Mouse (Mus musculus) midbrain, embryonic 11.5 days (tissue): ENCODE measurements around the gene Ank3. TPM values are rescaled to one million over a fixed set of nuclear protein-coding genes. Genes with fewer than 3 reads are reported as not detected.

Experiments
- ATAC-seq: fragments of 200-750 bp; cut with Nextera tagmentation; 2 replicates; pipeline ENCODE4 v1.8.0; 2017; ENCODE audit warnings: moderate TSS enrichment, moderate library complexity; ENCODE audit not compliant: low FRiP score
- DNase-seq: peaks from one replicate; pipeline ENCODE4 v3.0.0; 2015; ENCODE audit warnings: low spot score; ENCODE audit errors: missing footprints
- H3K27ac ChIP-seq: fragments of 300-500 bp; sonication (generic); 2 replicates; pipeline ENCODE4 v1.5.1; 2014; ENCODE audit warnings: low read depth, low read length
- H3K27me3 ChIP-seq: fragments of 300-500 bp; sonication (generic); 2 replicates; pipeline ENCODE4 v1.6.1; 2014; ENCODE audit warnings: mild to moderate bottlenecking, low read length, moderate library complexity, mixed read lengths; ENCODE audit not compliant: control insufficient read depth, insufficient read depth
- H3K36me3 ChIP-seq: fragments of 300-500 bp; sonication (generic); 2 replicates; pipeline ENCODE4 v1.6.1; 2014; ENCODE audit warnings: mild to moderate bottlenecking, low read length, moderate library complexity, mixed read lengths; ENCODE audit not compliant: control insufficient read depth, insufficient read depth
- H3K4me1 ChIP-seq: fragments of 300-500 bp; sonication (generic); 2 replicates; pipeline ENCODE4 v1.6.1; 2014; ENCODE audit warnings: low read length; ENCODE audit not compliant: control insufficient read depth, insufficient read depth
- H3K4me2 ChIP-seq: fragments of 300-500 bp; sonication (generic); 2 replicates; pipeline ENCODE4 v1.6.1; 2014; ENCODE audit warnings: mild to moderate bottlenecking, moderate library complexity
- H3K4me3 ChIP-seq: fragments of 300-500 bp; sonication (generic); 2 replicates; pipeline ENCODE4 v1.5.1; 2014; ENCODE audit warnings: low read depth, low read length
- H3K9ac ChIP-seq: fragments of 300-500 bp; sonication (generic); 2 replicates; pipeline ENCODE4 v1.6.1; 2014; ENCODE audit warnings: low read length
- H3K9me3 ChIP-seq: fragments of 300-500 bp; sonication (generic); 2 replicates; pipeline ENCODE4 v1.6.1; 2016; ENCODE audit warnings: low read length; ENCODE audit not compliant: control insufficient read depth
- whole genome bisulfite sequencing: fragments of 180-500 bp; shearing (Covaris S2); extraction: QIAGEN DNeasy Blood & Tissue Kit; methylation state at CpG from one replicate; pipeline ENCODE4 v1.1.7; 2014; 5-methylcytosine and 5-hydroxymethylcytosine counted together
- polyA plus RNA-seq: library from polyadenylated mRNA; unstranded; fragments of >200 nt; fragmentation: Nextera tagmentation; extraction: Ambion mirVana; gene quantifications from 2 replicates; pipeline ENCODE4 v1.2.1, GENCODE M21; 2014

The Ank3 gene
- polyA plus RNA-seq, 1 experiment from 2014 or later = 58.8 TPM

- Histone ChIP-seq H3K4me2 (no peak overlapping the region), H3K4me1 (peaks cover 22% of the 10 kb centered on the region), H3K9me3 (no peaks in the 10 kb centered on the region), H3K27ac (no peak overlapping the region), H3K27me3 (peaks cover 17% of the 10 kb centered on the region), H3K4me3 (no peak overlapping the region), H3K9ac (no peak overlapping the region), H3K36me3 (no peaks in the 10 kb centered on the region)
- ATAC-seq (no peak), DNase-seq (peak; percentile 82)
- 25% methylated on average over 7 of the region's 7 CpGs for WGBS
Observed at GRCm38 (mm10) chr10:69573054-69573453, 174.5 kb downstream of the Ank3 start.

- Histone ChIP-seq H3K4me3 (no peak overlapping the region), H3K4me1 (peaks cover 22% of the 10 kb centered on the region), H3K9ac (no peak overlapping the region), H3K27me3 (peaks cover 17% of the 10 kb centered on the region), H3K4me2 (no peak overlapping the region; the same call in 1 of the 2 replicates), H3K36me3 (no peaks in the 10 kb centered on the region), H3K27ac (no peak overlapping the region), H3K9me3 (no peaks in the 10 kb centered on the region)
- 18% methylated on average over 3 of the region's 3 CpGs for WGBS
- ATAC-seq = no peak
- DNase-seq = peak; percentile 82
Observed at GRCm38 (mm10) chr10:69573746-69574145, 175.2 kb downstream of the Ank3 start.

GRCm38 (mm10) chr10:69574190-69574663 lies 175.7 kb downstream of the Ank3 start:
- ATAC-seq (no peak), DNase-seq (peak; percentile 91)
- Histone ChIP-seq H3K27ac (no peak overlapping the region), H3K4me3 (no peak overlapping the region), H3K27me3 (peaks cover 17% of the 10 kb centered on the region), H3K4me2 (no peak overlapping the region; the same call in 1 of the 2 replicates), H3K9ac (no peak overlapping the region), H3K4me1 (peaks cover 22% of the 10 kb centered on the region), H3K9me3 (no peaks in the 10 kb centered on the region), H3K36me3 (no peaks in the 10 kb centered on the region)
- WGBS = under 1% methylated on average over 11 of the region's 11 CpGs

- H3K27me3 ChIP-seq = peaks cover 17% of the 10 kb centered on the region
- peaks cover 22% of the 10 kb centered on the region for H3K4me1 ChIP-seq
- H3K9me3 ChIP-seq = no peaks in the 10 kb centered on the region
- ATAC-seq (no peak), DNase-seq (no peak)
- no peak overlapping the region for H3K4me2 ChIP-seq
- H3K9ac ChIP-seq = no peak overlapping the region
- no peak overlapping the region for H3K4me3 ChIP-seq
- WGBS = 26% methylated on average over 9 of the region's 9 CpGs
- no peak overlapping the region for H3K27ac ChIP-seq
- no peaks in the 10 kb centered on the region for H3K36me3 ChIP-seq
Observed at GRCm38 (mm10) chr10:69574894-69575293, 176.3 kb downstream of the Ank3 start.

- DNase-seq = peak; percentile 53
- peaks cover 17% of the 10 kb centered on the region for H3K27me3 ChIP-seq
- H3K9me3 ChIP-seq = no peaks in the 10 kb centered on the region
- no peak overlapping the region for H3K4me3 ChIP-seq
- WGBS = 63% methylated on average over 6 of the region's 6 CpGs
- ATAC-seq = no peak
- no peak overlapping the region for H3K27ac ChIP-seq
- no peak overlapping the region for H3K4me2 ChIP-seq
- no peak overlapping the region for H3K9ac ChIP-seq
- no peaks in the 10 kb centered on the region for H3K36me3 ChIP-seq
- H3K4me1 ChIP-seq = peaks cover 22% of the 10 kb centered on the region
Observed at GRCm38 (mm10) chr10:69575451-69575850, 176.9 kb downstream of the Ank3 start.

GRCm38 (mm10) chr10:69576264-69576663 lies 177.7 kb downstream of the Ank3 start:
- Histone ChIP-seq H3K4me2 (no peak overlapping the region), H3K36me3 (no peaks in the 10 kb centered on the region), H3K9me3 (no peaks in the 10 kb centered on the region), H3K4me3 (no peak overlapping the region), H3K27ac (no peak overlapping the region), H3K9ac (no peak overlapping the region), H3K27me3 (peaks cover 14% of the 10 kb centered on the region; the same call in 1 of the 2 replicates), H3K4me1 (peaks cover 21% of the 10 kb centered on the region)
- ATAC-seq (no peak), DNase-seq (no peak)
- 90% methylated on average over 7 of the region's 7 CpGs for WGBS

GRCm38 (mm10) chr10:69577061-69577728 lies 178.6 kb downstream of the Ank3 start:
- H3K4me1 ChIP-seq = peaks cover 18% of the 10 kb centered on the region

GRCm38 (mm10) chr10:69577729-69578061 lies 179.1 kb downstream of the Ank3 start:
- DNase-seq (no peak), ATAC-seq (no peak)
- no peak overlapping the region for H3K9ac ChIP-seq
- no peak overlapping the region for H3K27ac ChIP-seq
- H3K36me3 ChIP-seq = no peaks in the 10 kb centered on the region
- H3K4me2 ChIP-seq = no peak overlapping the region
- peaks cover 14% of the 10 kb centered on the region for H3K4me1 ChIP-seq
- peaks cover 10% of the 10 kb centered on the region; the same call in 1 of the 2 replicates for H3K27me3 ChIP-seq
- no peaks in the 10 kb centered on the region for H3K9me3 ChIP-seq
- H3K4me3 ChIP-seq = no peak overlapping the region
- 86% methylated on average over 7 of the region's 7 CpGs for WGBS

More at GRCm38 (mm10) chr10:69577061-69577728, 178.6 kb downstream of the Ank3 start:
- H3K9ac ChIP-seq = no peak overlapping the region
- H3K36me3 ChIP-seq = no peaks in the 10 kb centered on the region
- ATAC-seq = no peak
- no peak for DNase-seq
- H3K27me3 ChIP-seq = peaks cover 14% of the 10 kb centered on the region; the same call in 1 of the 2 replicates
- H3K27ac ChIP-seq = no peak overlapping the region
- H3K4me2 ChIP-seq = no peak overlapping the region
- WGBS = 85% methylated on average over 15 of the region's 15 CpGs
- H3K9me3 ChIP-seq = no peaks in the 10 kb centered on the region
- no peak overlapping the region for H3K4me3 ChIP-seq

GRCm38 (mm10) chr10:69579585-69579984 lies 181.0 kb downstream of the Ank3 start:
- 82% methylated on average over 12 of the region's 12 CpGs for WGBS
- Histone ChIP-seq H3K4me2 (no peak overlapping the region), H3K9ac (no peak overlapping the region), H3K27ac (no peak overlapping the region), H3K4me1 (peaks cover 5% of the 10 kb centered on the region; the same call in 1 of the 2 replicates), H3K36me3 (no peaks in the 10 kb centered on the region), H3K4me3 (no peak overlapping the region), H3K27me3 (no peaks in the 10 kb centered on the region), H3K9me3 (no peaks in the 10 kb centered on the region)
- DNase-seq (no peak), ATAC-seq (no peak)
